Mouse (Mus musculus) cerebellum, adult 11 months (tissue): ENCODE data around the gene Lrtm2.
A peak's percentile ranks its signal among the peaks of the same experiment; 100 is the strongest.
"Not testable (repeated sequence)": the region's sequence is repeated elsewhere in the genome, so short reads cannot be mapped to it uniquely, and the experiment has no call there.

Experiments used
- DNase-seq: peaks from one replicate; pipeline ENCODE4 v3.0.0; 2022

Gene Lrtm2

DNA sequence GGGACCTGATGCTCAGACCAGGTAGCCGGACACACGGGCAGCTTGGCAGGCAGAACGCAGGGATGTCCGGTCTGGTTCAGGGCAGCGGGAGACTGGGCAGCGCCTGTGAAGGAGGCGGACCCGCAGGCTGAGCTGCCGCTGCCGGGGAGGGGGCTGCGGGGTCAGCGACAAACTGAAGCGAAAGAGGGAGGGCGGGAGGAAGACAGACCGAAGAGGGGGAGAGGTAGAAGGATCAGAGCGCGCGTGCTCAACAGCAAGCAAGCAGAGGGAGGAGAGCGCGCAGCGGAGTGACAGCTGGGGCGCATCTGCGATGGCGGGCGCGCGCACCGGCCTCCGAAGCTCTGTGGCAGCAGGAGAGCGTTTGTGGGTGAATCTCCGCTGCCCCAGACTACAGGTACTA is at the start of gene Lrtm2:
TSS of gene Lrtm2 (minus strand) at position 261 of the 400 bp plus-strand sequence.
- DNase-seq: peak; percentile 50

DNA sequence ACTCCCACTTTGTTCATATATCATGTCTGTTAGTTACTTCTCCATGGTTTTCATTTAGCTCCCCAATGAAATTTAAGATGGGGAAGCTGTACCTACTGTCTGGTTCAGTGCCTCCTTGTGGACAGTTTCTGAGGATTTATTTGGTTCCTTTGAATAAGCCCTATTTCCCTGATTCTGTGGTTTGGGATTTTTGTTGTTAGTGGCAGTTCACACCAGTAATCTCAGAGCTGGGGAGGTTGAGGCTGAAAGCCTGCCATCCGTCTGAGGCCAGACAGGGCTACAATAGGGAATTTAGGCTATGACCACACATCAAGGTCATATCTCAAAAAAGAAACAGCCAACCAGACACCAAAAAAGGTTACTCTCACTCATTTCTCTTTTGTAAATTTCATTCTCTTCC is 48.1 kb upstream of the Lrtm2 start:
- DNase-seq: no peak

DNA sequence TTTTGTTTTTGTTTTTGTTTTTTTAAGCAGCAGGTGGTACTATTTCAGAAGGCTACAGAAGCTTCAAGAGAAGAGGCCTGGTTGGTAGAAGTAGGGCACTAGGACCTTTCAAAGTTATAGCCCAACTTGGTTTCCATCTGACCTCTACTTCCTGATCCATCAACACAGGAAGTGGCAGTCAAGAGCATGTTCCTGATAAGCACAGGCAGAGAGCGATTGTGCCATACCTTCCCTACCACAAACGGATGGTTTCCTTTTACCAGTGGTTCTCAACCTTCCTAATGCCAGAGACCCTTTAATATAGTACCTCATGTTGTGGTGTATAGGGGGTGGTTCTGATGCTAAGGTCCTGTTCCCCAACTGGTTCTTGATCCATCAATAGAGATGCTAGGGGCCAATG is 47.0 kb upstream of the Lrtm2 start:
- DNase-seq: no peak

DNA sequence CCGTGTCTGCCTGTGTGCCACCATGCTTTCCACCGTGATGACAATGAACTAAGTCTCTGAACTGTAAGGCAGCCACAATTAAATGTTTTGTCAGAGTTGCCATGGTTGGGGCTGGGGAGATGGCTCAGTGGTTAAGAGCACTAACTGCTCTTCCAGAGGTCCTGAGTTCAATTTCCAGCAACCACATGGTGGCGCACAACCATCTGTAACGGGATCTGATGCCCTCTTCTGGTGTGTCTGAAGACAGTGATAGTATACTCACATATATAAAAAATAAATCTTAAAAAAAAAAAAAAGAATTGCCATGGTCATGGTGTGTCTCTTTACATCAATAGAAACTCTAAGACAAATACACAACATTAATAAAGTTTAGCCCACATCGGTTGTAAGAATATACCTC is 44.5 kb upstream of the Lrtm2 start:
- no peak for DNase-seq

DNA sequence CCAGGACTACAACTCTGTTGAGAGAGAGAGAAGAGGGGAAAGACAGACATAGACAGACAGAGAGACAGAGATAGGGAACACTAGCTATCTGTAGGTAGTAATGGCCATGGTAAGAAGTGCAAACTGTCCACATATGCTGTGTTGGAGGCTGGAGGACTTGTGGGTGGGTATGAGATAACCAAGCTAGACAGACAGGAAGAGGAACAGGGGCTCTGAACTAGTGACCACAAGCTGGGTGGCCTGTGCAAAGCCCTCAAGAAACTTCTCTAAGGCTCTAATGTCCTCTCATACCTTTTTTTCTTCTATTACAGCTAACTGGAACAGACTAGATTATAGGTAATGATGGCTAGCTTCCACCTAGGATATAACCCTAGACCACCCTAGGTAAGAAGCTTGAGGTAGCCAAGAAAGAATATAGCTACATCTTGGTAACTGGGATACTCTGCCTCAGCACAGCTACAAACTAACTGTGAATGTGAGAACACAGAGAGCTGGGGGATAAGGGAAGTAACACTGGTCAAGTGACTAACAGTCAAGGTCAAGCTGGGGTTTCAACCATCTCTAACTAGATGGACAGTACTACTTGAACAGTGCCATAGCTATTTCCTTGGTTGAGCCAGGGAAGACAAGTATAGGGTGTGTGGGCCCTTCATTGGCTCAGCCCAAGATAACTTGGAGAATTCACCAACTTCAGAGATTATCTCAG is 42.6 kb upstream of the Lrtm2 start:
- DNase-seq: no peak

DNA sequence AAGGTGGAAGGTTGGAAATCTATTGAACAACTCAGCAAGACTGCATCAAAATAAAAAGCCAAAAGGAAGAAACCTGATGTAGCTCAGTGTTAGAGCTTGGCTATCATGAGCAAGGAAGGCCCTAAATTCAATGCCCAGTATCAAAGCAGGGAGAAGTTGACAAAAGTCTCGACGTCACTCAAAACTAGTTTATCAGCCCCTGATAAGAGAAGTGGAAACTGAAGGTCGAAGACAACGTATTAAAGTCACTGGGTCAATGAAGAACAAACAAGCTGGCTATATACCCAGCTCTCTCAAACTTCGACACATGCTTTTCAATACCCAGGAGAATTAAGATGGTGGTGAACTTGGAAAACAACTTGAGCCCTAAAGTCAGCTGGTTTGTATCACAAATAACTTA is 41.7 kb upstream of the Lrtm2 start:
- no peak for DNase-seq

DNA sequence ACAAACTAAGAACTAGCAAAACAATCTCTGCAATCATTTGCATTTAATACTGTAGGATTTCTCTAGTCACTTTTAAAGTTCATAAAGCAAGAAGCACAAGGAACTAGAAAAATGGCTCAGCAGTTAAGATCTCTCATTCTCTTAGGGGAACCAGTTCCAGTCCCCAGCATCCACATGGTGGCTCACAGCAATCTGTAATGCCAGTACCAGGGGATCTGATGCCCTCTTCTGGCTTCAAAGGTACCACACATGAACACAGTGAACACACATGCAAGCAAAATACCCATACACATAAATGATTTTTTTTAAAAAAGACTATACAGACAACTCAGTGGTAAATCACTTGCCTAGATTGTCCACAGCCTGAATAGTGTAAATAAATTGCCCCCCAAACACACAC is 41.1 kb upstream of the Lrtm2 start:
- DNase-seq: no peak

DNA sequence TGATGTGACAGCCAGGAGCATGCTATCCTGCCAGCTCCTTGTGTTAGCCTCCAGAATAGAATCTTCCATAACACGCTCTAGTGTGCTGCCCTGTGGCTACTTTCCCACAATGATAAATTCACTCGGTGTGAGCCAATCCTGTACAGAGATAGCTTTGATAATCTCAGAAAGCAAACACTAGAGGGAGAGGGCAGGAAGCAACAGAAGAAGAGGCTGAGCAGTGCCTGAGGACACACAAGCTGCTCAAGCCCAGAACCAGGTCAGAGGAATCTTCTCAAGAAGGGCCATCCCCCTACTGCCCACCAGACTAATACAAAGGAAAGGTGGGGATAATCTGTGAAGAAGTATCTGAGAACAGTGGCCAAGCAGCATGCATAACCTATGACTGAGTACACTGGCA is 36.8 kb upstream of the Lrtm2 start:
- no peak for DNase-seq

DNA sequence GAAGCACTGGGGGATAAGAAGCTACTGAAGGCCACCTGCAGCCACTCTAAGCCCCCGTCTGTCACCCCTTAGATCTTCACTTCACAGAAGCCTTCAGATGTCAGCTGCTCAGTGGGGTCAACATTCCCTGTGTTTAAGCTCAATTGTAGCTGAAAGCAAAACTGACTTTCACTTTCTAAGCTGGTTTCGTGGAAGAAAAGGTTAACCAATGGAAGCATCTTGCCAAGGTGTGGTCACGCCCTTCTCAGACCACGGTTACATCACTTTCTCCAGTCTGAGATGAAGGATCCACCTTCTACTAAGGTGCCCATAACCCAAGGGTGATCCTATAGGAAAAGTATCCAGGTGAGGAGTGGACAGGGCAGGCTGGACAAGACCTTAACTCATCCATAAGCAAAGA is 36.2 kb upstream of the Lrtm2 start:
- not testable (repeated sequence) for DNase-seq

DNA sequence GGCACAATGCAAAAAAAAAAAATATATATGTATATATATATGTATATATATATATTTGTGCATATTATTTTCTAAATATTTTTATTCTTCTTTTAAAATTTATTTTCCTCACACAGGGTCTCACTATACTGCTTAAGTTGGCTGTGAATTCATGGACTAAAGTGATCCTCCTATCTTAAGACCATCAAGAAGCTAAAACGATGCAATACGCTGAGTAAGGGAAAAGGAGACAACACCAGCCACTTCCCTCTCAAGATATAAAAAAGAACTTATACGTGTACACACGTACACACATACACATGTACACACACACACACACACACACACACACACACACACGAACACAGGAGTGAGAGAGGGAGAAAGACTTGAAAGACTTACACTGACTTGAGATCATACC is 33.0 kb upstream of the Lrtm2 start:
- DNase-seq: no peak

DNA sequence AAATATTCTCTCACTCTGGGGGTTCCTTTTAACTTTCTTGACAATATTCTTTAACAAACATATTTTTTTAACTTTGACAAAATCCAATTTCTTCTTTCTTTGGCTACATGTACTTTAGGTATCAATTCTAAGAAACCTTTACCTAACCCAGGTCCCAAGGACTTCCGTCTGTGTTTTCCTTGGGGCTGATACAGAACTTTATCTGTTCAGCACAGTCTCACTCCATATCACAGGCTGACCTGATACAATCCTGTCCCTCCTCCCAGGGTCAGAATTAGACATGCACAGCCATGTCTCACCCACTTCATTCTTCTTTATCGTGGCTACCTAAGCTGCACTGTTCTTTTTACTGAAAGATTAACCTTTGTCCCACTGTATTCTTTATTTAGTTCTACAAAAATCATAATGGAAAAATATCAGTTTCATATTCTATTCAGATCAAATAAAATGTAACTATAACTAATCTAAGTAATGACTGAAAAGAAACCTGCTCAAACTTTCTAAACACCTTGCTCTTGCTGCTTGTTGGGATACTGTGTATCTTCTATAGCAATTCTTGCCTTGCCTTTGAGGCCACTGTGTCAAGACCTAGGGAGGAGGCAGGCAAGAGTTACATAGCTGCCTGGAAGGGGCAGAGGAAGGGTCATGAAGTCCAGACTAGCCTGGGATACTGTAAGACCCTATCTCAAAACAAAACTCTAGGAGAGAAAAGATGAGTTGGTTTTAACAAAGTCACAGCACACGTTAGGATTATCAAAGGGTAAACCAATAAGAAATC is 30.5 kb upstream of the Lrtm2 start:
- no peak for DNase-seq

DNA sequence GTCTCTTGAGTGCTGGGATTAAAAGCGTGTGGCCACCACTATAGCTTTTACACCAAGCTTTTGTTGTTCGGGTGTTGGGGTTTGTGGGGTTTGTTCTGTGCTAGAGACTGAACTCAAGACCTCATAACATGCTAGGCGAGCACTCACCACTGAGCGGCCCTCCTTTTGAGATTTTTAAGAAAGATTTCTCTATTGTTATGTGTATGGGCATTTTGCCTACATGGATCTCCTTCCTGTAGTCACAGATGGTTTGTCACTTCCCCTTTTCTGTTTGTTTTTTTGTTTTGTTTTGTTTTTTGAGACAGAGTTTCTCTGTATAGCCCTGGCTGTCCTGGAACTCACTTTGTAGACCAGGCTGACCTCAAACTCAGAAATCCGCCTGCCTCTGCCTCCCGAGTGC is 29.7 kb upstream of the Lrtm2 start:
- not testable (repeated sequence) for DNase-seq

DNA sequence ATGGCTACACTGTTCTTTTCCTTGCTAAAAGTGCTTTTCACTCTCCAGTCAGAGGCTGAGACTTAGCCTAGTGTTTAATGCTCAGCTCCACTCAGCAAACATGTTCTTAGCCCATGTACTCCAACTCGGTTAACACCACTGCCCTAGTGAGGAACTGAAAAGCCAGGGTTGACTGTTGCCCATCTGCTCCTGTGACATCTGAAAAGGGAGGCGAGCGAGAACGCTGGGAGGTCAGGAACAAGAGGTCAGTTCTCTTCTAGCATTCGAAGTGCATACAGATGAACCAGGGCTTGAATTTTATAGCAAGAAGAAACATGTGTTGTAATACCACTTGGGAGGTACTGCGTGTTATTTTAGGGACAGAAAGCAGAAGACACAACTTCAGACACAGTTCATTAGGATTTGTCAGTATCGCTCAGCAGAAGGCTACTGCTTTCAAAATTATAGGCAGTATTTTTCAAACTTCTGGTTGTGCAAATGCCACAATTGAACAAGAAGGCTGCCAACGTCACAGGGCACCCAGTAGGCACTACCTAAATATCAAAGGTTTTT is 27.5 kb upstream of the Lrtm2 start:
- DNase-seq: no peak

DNA sequence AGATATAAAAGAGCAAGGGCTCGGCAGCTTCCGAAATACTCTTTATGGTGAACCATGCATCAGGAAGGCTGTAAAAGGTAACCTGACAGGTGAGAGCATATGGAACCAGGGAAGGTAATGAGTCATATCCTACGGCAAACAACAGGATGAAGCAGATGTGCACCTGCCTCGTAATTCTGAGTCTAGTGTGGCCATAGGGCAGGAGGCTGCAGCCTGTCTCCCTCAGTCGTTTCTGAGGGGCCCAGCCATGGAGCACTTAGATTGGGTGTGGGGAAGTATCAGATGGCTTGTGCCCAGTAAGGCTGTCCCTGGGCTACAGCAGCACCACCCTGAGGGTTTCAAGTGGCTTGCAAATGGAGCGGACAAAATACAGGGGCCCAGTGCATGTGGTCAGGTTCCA is 21.9 kb upstream of the Lrtm2 start:
- DNase-seq: no peak

DNA sequence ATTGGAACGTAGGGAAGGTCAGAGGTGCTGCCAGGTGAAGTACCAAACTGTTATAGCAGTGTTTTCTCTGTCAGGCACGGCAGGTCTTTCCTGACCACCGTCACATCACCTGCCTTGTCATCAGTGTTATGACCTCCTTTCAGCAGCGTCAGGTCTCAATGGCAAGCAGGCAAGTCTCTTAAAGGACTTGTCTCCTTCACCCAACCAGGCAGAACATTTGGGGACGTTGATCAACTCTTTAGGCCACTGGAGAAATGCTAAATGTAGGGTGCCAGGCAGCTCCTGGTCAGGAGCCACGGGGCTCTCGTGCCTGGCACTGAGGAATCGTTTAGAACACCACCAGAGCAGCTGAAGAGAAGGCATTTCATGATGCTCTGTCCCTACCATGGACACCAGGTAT is 21.1 kb upstream of the Lrtm2 start:
- DNase-seq: no peak

DNA sequence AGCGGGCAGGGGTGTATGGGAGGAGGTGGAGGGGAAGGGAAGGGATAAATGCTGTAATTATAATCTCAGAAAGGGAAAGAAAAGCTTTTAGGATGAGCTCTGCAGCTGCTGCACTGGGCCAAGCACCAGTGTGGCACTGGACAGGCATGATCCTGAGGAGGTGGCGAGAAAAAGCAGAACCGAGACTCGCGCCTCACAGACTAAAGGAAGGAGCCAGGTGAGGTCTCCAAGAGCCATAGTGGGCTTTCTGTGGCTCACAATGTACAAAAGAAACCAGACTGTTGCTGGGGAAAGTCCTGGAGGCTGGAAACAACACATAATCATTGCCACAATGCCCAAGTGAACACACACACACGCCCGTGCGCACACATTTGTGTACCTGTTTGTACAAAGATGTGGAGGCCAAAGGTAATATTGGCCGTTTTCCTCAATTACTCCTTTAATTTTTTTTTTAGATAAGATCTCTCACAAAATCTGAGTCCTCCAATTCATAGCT is 20.2 kb upstream of the Lrtm2 start:
- no peak for DNase-seq

DNA sequence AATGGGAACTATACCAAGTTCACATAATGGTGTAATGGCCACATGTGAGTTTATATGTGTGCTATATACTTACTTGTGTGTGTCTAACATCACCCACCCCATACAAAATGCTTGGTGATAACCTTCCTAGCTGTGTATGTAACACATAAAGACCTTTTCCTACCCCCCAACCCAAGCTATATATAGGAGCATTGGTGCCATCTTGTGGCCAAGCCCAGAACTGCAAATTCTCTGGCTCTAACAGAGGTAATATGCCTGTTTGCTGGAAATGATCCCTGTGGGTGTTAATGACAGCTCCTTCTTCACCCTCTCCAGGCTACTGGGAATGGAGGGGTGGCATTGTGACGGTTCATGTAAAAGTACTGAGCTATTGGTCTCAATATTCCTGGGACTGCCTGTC is 17.7 kb upstream of the Lrtm2 start:
- peak; percentile 74 for DNase-seq

DNA sequence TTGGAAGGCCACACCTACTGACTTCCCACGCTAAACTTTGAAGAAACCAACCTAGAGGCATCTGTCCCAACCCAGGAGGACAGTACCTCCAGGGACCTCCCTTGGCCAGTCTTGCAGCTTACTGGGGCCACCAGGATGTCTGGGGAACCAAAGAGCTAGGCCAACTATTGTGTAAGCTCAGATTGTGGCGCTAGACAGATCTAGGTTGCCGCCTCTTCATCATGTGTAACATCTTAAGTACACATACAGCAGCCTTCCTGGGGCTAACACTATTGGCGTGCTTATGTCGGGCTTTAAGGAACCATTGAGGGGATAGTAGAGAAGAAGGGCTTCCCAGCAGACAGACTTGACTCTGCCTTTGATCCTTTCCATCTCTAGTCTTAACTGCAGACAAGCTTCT is 17.2 kb upstream of the Lrtm2 start:
- no peak for DNase-seq

DNA sequence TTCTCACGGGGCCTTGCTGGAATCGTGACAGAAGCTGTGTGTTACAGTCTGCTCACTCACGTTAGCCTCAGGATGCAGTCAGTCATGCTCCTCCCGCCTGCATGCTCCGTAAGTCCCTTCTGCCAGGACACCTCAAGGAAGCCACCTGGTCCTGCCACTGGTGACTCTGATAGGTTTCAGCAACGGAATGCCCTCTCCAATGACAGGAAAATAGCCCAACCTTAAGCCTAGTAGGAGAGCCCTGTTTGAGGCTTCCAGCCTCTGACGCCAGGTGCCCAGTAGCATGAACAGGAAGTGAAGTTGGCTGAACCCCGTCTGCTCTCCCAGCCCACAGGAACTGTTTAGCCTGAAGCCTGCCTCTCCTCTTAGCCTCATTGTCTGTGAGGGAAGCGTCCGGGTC is 15.7 kb upstream of the Lrtm2 start:
- peak; percentile 46 for DNase-seq

DNA sequence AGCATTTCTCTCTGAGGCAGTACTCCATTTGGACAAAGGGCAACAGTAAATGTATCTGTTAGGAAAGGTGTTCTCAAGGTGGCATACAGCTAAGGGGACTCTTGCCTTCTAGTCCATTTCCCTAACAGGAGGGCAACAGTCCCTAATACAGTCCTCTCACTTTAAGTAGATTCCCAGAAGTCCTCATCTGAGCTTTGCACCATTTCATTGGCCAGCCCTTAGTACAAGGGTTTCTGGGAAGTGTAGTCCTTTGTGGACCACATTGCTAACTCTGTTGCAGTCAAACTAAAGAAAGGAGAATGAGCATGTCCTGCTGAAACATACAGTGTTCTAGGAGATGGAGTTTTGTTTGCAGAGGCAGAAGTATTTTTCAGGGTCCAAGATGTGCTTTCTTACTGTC is 10.8 kb upstream of the Lrtm2 start:
- no peak for DNase-seq

DNA sequence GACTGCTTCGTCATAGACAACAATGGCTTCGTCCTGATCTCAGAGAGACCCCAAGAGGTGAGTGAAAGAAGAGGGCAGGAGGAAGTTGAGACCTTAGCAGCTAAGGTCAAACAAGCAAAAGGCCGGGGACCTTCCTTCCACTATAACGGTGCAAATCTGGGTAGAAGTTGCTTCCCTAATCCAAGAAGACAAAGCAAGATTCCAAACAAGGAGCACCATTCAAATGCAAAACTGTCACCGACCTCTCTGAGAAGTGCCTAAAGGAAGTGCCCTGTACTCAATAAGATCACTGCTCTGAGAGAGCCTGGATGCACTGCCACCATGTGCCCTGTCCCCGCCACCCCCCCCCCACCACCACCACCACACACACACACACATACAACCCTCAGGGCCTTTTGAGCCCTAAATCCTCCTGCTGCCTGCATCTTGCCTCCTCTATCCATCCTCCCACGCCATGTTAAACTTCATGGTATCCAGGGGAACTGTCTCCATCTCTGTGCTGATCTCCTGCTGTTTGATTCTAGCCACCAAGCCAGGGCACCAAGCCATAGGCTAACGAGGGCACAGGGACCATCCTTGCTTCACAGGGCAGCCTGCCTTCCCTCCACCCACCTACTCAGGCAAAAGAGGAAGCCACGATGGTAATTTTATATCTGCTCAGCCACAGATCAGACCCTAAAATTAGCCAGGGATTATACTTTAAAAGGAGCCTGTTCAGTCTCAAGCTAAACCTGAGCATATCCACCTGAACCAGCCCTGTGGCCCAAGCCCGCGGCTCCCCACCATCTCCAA is 7.8 kb upstream of the Lrtm2 start:
- DNase-seq: no peak

DNA sequence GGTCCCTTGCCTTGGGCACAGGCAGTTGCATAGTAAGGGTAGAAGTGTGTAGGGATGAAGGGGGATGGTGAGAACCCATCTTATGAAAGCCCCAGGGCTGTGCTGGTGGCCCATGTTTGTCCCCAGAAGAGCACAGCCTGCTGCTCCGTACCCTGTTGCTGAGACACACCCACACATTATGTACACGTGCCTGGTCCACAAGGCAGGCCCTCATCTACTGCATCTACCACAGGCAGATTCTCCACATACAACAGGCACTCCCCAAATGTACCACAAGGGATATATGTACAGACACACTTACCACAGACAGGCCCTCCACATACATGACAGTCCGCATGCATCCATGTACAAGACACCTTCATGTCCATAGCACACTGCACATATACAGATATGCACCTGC is 6.7 kb upstream of the Lrtm2 start:
- DNase-seq: no peak

DNA sequence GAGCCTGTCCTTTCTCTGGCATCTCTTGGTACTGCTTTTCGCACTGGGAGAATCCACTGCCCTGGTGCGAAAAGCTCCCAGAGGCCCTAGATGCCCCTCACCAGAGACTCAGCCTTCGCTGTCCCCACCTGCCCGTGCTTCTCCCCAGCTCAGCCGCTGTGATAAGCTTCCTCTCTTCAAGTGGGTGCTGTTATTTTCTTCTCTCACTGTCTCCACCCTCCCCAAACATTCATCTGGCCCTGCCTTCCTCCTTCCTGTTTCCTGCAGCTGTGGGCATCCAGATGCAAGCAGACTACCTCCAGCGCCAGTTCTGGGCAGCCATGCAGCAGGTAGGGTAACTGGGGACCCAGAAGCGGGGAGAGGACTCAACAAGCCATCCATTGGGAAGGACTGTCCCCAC is 5.6 kb upstream of the Lrtm2 start:
- DNase-seq: no peak
